Mouse (Mus musculus) embryonic fibroblast, embryonic 13.5 days (primary cell): ENCODE data around the gene Poc1b. TPM values are rescaled to one million over a fixed set of nuclear protein-coding genes. Genes with fewer than 3 reads are reported as not detected.

Experiments
- H3K27ac ChIP-seq: 2 replicates; pipeline ENCODE4 v1.5.1; 2012; ENCODE audit warnings: low read length, control low read depth, inconsistent platforms; ENCODE audit not compliant: insufficient read depth
- H3K4me1 ChIP-seq: 2 replicates; pipeline ENCODE4 v1.6.1; 2011; ENCODE audit warnings: low read length; ENCODE audit not compliant: control insufficient read depth, insufficient read depth
- H3K4me3 ChIP-seq: 2 replicates; pipeline ENCODE4 v1.5.1; 2011; ENCODE audit warnings: mild to moderate bottlenecking, control low read depth, low read length; ENCODE audit not compliant: insufficient read depth
- CTCF ChIP-seq: IDR thresholded peaks from 2 replicates; pipeline ENCODE4 v1.5.1; 2011; ENCODE audit warnings: mild to moderate bottlenecking, control low read depth, low read length, moderate library complexity, borderline replicate concordance; ENCODE audit not compliant: insufficient read depth
- POLR2A ChIP-seq: IDR thresholded peaks from 2 replicates; pipeline ENCODE4 v1.6.1; 2011; ENCODE audit warnings: low read depth, mild to moderate bottlenecking, control low read depth, low read length, moderate library complexity
- polyA plus RNA-seq: library from polyadenylated mRNA; stranded (reverse); fragments of >200 nt; gene quantifications from 2 replicates; pipeline ENCODE4 v1.2.4, GENCODE M21; 2011; ENCODE audit warnings: low read depth; ENCODE audit not compliant: missing spikeins, insufficient read length

Poc1b gene
- polyA plus RNA-seq, 1 experiment = 21.9 TPM

DNA sequence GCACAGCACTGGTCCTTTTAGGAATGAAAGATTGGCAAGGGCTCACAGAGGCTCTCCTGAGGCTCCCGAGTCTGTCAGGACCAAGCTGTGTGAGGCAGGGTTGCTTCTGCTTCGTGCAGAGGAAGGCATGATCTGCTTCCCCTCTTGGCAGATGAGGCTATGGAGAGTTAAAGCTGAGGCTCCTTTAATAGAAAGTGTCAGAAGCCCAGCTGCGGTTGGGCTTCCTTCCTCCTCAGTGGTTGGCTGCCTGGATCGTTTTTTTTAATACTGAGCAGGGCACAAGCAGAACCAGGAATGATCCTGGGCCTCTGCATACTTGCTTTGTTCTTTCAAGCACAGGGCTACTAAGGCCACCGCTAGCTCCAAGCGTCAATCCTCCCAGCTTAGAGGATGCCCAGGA is 23.8 kb downstream of the Poc1b start:
- H3K4me3 ChIP-seq = no peak overlapping the region
- no peak for TF ChIP-seq POLR2A
- TF ChIP-seq CTCF = no peak
- H3K4me1 ChIP-seq = no peaks in the 10 kb centered on the region
- no peak overlapping the region for H3K27ac ChIP-seq

DNA sequence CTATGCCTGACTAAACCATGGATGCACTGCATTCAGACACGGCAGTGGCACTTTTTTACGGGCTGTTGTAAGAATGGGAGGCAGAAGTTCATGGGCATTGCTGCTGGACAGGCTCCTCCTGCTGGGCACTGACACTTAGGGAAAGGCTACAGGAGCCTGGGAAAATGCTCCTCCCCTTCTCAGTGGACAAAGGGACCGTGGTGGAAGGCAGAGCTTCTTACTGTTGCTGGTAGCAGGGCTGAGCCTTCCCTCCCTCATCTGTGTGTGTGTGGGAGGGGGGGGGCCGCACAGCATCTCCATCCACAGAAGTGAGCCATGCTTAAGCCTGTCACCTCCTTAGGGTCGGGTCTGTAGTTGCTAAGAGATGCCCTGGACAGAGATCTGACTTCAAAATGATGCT is 24.5 kb downstream of the Poc1b start:
- Histone ChIP-seq H3K27ac (no peak overlapping the region), H3K4me1 (no peaks in the 10 kb centered on the region), H3K4me3 (no peak overlapping the region)
- no peak for TF ChIP-seq CTCF
- no peak for TF ChIP-seq POLR2A

DNA sequence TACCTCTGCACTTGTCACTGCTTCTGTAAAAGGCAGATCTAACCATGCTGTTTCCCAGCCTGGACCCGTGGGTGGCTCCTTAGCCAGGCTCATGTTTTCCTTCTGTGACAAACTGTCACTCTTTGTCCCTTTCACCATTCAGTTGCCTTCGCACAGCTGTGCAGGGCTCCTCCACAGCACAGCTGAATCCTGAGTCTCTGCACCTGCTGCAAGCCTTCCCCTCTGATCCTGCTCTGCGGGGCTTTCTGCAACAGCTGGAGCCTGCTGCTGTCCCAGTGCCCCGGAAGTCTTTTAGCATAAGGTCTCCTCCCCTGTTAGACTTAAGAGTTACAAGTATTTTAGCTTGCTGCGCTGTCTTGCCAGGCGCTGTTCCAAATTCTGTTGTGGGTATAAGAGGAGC is 25.4 kb downstream of the Poc1b start:
- no peak for TF ChIP-seq CTCF
- TF ChIP-seq POLR2A = no peak
- no peak overlapping the region for H3K27ac ChIP-seq
- no peaks in the 10 kb centered on the region for H3K4me1 ChIP-seq
- no peak overlapping the region for H3K4me3 ChIP-seq

DNA sequence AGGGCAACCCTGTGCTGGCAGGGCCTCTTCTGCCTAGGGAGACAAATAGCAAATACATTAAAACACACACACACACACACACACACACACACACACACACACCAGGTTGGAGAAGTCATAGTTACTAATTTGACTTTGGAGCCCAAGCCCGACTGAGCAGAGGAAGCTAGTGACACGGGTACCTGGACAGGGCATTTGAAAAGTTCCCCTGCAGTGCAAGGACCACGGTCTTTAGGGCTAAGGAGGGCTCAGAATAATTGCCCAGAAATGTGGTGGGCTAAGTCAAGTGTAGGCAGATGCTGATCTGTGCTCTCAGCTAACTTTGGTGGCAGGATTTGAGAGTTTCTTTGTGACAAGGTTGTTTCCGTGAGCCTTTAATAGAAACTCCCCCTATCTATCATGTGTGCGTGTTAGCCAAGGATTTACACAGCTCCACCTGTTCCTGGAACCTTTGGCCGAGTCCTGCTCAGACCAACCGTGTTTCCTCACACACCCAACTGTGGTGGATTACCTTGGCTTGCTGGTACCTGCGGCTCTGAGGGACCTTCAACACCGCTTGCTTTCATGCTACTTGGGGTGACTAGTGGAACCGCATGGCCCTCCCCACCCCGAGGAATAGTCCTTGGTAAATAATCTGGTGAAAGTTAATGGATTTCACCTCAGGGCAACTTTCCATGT is 25.9 kb downstream of the Poc1b start:
- H3K4me1 ChIP-seq = no peaks in the 10 kb centered on the region
- H3K27ac ChIP-seq = no peak overlapping the region
- no peak for TF ChIP-seq CTCF
- TF ChIP-seq POLR2A = no peak
- no peak overlapping the region for H3K4me3 ChIP-seq

DNA sequence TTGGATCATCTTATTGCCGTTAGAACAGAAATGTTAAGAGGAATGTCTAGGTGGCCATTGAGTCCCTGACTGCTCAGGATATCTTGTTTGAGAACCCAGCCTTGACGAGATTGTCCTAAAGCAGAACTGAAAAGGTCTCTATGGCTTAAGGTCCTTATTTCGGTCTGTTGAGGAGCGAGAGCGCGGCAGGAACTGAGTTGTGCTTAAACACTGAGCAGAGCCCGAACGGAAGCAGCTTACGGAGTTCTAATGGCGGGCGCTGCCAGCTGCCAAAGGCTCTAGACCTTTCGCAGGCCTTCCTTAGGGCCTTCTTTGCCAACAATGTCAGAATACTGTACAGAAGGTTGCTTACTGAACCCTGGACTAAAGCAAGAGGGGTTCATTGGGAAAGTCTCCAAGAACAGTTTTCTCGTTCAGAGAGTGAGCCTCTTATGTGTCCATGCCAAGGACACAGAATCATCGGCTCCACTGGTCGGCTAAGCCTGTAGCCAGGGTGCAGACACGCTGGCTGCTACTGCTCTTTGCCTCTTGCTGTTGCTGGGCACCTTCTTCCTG is 26.6 kb downstream of the Poc1b start:
- Histone ChIP-seq H3K4me3 (no peak overlapping the region), H3K4me1 (no peaks in the 10 kb centered on the region), H3K27ac (no peak overlapping the region)
- TF ChIP-seq POLR2A (no peak), CTCF (no peak)

DNA sequence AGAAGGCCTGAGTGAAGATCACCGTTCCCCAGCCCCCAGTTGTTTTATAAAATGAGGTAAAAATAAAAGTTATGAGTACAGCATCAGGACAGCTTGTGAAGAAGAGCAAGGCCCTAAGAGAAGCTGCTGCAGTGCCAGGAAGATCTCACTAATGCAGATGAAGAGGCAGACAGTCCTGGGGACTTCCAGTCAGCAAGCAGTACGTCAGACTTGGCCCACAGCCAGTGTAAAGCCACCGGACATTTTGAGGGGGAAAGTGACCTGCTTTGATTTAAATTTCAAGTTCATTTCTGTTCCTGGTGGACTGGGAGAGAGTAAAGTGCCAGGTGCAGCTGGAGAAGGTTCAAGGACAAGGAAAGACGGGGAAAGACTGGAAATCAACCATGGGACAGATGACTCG is 29.5 kb downstream of the Poc1b start:
- no peak overlapping the region for H3K27ac ChIP-seq
- TF ChIP-seq CTCF = no peak
- TF ChIP-seq POLR2A = no peak

DNA sequence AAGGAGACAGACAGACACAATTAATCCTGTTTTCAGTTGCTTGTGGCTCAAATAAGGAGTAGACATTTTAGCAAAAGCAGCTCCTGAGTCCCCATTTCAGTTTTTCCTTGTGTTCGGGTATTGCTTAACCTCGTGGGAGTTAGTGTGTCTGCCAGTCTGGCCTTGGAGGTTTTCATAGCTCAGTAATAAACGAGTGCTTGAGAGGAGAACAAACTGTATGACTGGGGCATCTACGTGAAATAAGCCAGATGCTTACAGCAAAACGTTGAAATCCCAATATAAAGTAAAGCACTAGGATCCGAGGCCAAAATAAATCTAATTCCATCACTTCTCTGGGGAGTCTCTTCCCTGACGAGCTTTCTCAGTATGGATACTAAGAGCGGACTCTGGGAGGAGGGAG is 38.8 kb downstream of the Poc1b start:
- Histone ChIP-seq H3K4me3 (no peak overlapping the region), H3K4me1 (no peaks in the 10 kb centered on the region), H3K27ac (no peak overlapping the region)
- no peak for TF ChIP-seq POLR2A
- TF ChIP-seq CTCF = no peak

More for the DNA sequence above, 29.5 kb downstream of the Poc1b start:
- Histone ChIP-seq H3K4me1 (no peaks in the 10 kb centered on the region), H3K4me3 (no peak overlapping the region)

DNA sequence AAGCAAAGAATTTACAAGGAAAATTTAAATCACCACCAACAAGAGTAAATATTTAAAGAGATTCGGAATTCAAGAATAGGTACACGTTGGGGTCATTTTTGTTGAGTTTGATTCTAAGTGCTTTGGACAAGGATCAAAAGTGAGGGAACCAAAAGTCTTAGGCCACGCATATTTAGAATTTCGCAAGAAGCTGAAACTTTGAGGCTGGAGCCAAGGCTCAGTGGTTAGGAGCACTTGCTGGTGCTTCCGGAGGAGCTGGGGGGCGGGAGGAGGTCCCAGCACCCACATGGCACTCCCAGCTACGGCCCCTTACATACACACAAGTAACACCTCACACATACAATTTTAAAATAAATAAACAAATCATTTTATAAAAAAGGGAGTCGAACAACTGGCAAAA is 39.8 kb downstream of the Poc1b start:
- H3K27ac ChIP-seq = no peak overlapping the region
- H3K4me1 ChIP-seq = no peaks in the 10 kb centered on the region
- TF ChIP-seq POLR2A (no peak), CTCF (no peak)
- H3K4me3 ChIP-seq = no peak overlapping the region

DNA sequence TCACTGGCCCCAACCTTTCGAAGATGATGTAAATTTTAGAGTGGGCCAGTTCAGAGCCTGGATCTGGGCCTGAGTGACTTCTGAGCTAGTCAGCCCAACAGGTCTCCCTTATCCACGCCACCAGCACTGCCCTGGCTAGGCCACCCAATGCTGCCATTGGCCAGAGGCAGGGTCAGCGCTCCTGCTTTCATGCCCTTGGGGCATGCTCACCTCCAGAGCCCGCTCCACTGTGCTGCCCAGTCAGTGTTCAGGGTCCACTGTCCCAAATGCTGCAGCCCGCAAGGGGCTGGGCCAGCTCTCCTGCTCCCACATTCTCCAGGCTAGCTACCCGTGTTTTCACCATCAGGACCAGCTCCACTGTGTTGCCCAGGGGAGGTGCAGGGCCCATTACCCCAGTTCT is 43.2 kb downstream of the Poc1b start:
- TF ChIP-seq POLR2A (no peak), CTCF (no peak)
- Histone ChIP-seq H3K4me3 (no peak overlapping the region), H3K27ac (no peak overlapping the region), H3K4me1 (no peaks in the 10 kb centered on the region)

DNA sequence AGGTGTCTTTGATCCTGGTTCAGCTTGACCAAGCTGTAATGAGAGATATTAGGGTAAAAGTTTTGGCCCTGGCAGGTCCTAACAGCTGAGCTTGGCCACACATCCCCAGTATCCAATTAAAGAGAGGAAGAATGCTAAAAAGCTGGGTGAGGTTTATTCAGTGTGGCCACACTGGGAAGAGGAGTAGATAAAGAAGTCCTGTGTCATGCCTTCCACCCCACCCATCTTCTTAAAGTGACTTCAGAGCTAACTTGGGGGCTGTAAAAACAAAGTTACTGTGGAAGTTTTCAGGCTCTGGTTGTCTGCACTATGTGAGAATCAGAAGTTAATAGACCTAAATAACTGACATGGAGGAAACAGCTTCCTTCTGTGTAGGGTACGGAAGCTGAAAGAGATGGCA is 44.7 kb downstream of the Poc1b start:
- Histone ChIP-seq H3K4me3 (no peak overlapping the region), H3K4me1 (no peaks in the 10 kb centered on the region), H3K27ac (no peak overlapping the region)
- TF ChIP-seq POLR2A (no peak), CTCF (no peak)

DNA sequence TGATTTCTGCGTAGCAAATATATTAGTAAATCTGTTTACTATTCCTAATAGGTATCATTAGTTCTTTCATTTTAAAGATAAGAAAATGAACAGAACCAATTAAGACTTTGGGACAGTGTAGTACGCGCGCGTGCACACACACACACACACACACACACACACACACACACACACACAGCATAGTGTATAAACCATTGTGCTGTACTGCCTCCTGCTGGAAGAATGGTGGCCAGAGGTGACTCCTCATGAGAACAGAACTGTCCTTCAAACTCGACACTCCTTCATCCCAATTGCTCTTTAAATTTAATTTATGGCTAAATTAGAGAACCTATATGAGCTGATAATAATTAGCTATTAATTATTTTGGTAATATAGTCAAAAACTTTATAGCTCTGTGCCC is 45.2 kb downstream of the Poc1b start:
- no peak overlapping the region for H3K27ac ChIP-seq
- H3K4me3 ChIP-seq = no peak overlapping the region
- H3K4me1 ChIP-seq = no peaks in the 10 kb centered on the region
- TF ChIP-seq CTCF (no peak), POLR2A (no peak)
